Mouse (Mus musculus) adrenal gland, postnatal 10 days (tissue): Measurements from ENCODE around the gene Gosr1. TPM values are rescaled to one million over a fixed set of nuclear protein-coding genes. Genes with fewer than 3 reads are reported as not detected.
"Not testable (repeated sequence)": the region's sequence is repeated elsewhere in the genome, so short reads cannot be mapped to it uniquely, and the experiment has no call there.

ENCODE experiments used
- DNase-seq: peaks from one replicate; pipeline ENCODE4 v3.0.0; 2021; ENCODE audit warnings: mixed read lengths
- total RNA-seq, 2 experiments: library from RNA; stranded (reverse); gene quantifications; 2 replicates each; pipeline ENCODE4 v1.2.3; 2021

Gene Gosr1
- total RNA-seq, 2 experiments from 2014 or later = 62.1 to 64.9 TPM

- DNase-seq = no peak
These were observed 27.5 kb downstream of the Gosr1 start for GRCm38 (mm10) chr11:76735753-76736324.

GRCm38 (mm10) chr11:76734560-76734959, 28.8 kb downstream of the Gosr1 start:
- DNase-seq = no peak

GRCm38 (mm10) chr11:76730650-76731049, 32.7 kb downstream of the Gosr1 start:
- no peak for DNase-seq

- no peak for DNase-seq
These were observed 35.3 kb downstream of the Gosr1 start for GRCm38 (mm10) chr11:76728093-76728492.

- DNase-seq = no peak
These were observed 39.5 kb downstream of the Gosr1 start for GRCm38 (mm10) chr11:76723911-76724310.

GRCm38 (mm10) chr11:76717000-76717399, 46.4 kb downstream of the Gosr1 start:
- DNase-seq = no peak

- peak; percentile 81 for DNase-seq
These were observed 53.5 kb downstream of the Gosr1 start for GRCm38 (mm10) chr11:76709625-76710452.

GRCm38 (mm10) chr11:76708881-76709280, 54.5 kb downstream of the Gosr1 start:
- DNase-seq = peak; percentile 56

GRCm38 (mm10) chr11:76708066-76708465, 55.3 kb downstream of the Gosr1 start:
- peak; percentile 71 for DNase-seq

- peak; percentile 57 for DNase-seq
These were observed 55.7 kb downstream of the Gosr1 start for GRCm38 (mm10) chr11:76707656-76708055.

GRCm38 (mm10) chr11:76699626-76700025, 63.8 kb downstream of the Gosr1 start:
- no peak for DNase-seq

GRCm38 (mm10) chr11:76695810-76696209, 67.6 kb downstream of the Gosr1 start:
- DNase-seq = no peak

GRCm38 (mm10) chr11:76692096-76692495, 71.3 kb downstream of the Gosr1 start:
- no peak for DNase-seq

- DNase-seq = no peak
These were observed 77.8 kb downstream of the Gosr1 start for GRCm38 (mm10) chr11:76685604-76686003.

GRCm38 (mm10) chr11:76679508-76679907, 83.9 kb downstream of the Gosr1 start, which contains the start of gene Trarg1:
Gene Trarg1 (plus strand): TSS chr11:76679808.
- not testable (repeated sequence) for DNase-seq

Other genes starting within 250 kb of the Gosr1 start
- gene Abr, start 141.3 kb downstream of the Gosr1 start, total RNA-seq = 10 to 100 TPM; 35.4 to 44.2 TPM
- under 1 TPM; 0.24 to 0.30 TPM for gene Bhlha9, start 91.1 kb downstream of the Gosr1 start, total RNA-seq
- gene Trarg1, start 83.8 kb downstream of the Gosr1 start, total RNA-seq = 10 to 100 TPM; 69.6 to 95.7 TPM
- gene Cpd, start 83.4 kb upstream of the Gosr1 start, total RNA-seq = 10 to 100 TPM; 46.2 to 57.9 TPM
- 1 to 10 TPM in 1 of 2 experiments, under 1 TPM in 1; 0.81 to 1.8 TPM for gene Tmigd1, start 138.6 kb upstream of the Gosr1 start, total RNA-seq
- gene Blmh, start 161.2 kb upstream of the Gosr1 start, total RNA-seq = 10 to 100 TPM; 60.4 to 67.4 TPM
- gene Slc6a4, start 235.0 kb upstream of the Gosr1 start, total RNA-seq = 10 to 100 TPM; 19.4 to 19.6 TPM